Mouse (Mus musculus): ENCODE results near the gene Sik3. TPM values are rescaled to one million over a fixed set of nuclear protein-coding genes. Genes with fewer than 3 reads are reported as not detected.

The Sik3 gene
- polyA plus RNA-seq, 1 experiment from 2014 or later: 10.1 TPM

DNA sequence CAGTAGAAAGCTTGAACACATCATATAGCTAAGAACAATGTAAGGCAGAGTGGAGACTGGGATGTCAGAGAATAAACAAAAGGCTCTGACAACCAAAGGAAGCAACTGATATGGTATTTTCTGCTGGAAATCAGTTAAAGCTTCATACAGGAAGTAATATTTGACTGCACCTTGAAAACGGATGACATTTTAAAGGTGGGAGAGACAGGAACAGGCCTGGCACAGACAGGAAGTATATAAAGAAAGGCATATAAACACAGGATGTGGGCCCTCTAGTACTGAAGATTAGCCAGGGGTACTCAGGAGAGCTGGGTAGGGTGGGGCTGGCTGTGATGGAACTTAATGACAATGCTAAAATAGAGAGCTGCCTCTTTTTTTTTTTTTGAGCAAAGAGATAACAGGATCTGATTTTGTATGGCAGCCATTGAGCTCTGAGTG is 163.3 kb downstream of the Sik3 start:
- 0 out of 2 replicates have a peak, but pooled peaks cover 4% of the 10 kb centered on the region for H3K36me3 ChIP-seq (ENCODE audit: control insufficient read depth, insufficient read depth, low read length)
- H3K4me1 ChIP-seq (ENCODE audit: control insufficient read depth, insufficient read depth, low read length): peaks cover 6% of the 10 kb centered on the region; the same call in 1 of the 2 replicates
- H3K4me2 ChIP-seq: no peak overlapping the region
- no peak overlapping the region for H3K9ac ChIP-seq (ENCODE audit: low read depth, low read length)
- no peaks in the 10 kb centered on the region for H3K27me3 ChIP-seq (ENCODE audit: control insufficient read depth, insufficient read depth, low read length)
- no peak for ATAC-seq (replicated peaks; ENCODE audit: insufficient number of reproducible peaks, low FRiP score, low TSS enrichment)
- H3K4me3 ChIP-seq (ENCODE audit: low read depth, low read length): no peak overlapping the region
- no peaks in the 10 kb centered on the region for H3K9me3 ChIP-seq (replicated peaks; ENCODE audit: control insufficient read depth, low read length)
- 60% methylated on average over 1 of the region's 1 CpGs for WGBS (ENCODE audit: insufficient replicate concordance)
- H3K27ac ChIP-seq (ENCODE audit: low read depth, low read length): peak overlapping the region; percentile 24; the same call in 1 of the 2 replicates

DNA sequence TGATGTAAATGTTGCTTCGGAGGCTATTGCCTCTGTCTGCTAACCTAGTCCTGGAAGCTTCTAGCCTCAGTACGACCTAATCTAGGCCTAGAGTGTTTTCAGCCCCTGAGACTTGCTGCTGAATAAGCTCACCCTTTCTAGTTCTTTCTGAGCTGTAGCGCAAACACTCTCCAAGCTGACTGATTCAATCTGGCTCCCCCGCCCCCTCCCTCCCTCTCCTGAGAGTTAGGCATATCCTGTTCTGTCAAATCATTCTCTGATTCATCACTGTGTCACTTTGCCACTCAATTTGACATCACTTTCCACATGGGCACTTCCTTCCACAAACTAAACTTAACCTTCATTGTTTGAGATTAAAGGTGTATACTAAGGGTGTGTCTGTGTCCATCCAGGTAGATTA is 164.0 kb downstream of the Sik3 start:
- H3K4me2 ChIP-seq: no peak overlapping the region
- H3K36me3 ChIP-seq (ENCODE audit: control insufficient read depth, insufficient read depth, low read length): 0 out of 2 replicates have a peak, but pooled peaks cover 4% of the 10 kb centered on the region
- H3K27ac ChIP-seq (ENCODE audit: low read depth, low read length): peak overlapping the region; percentile 24; the same call in 1 of the 2 replicates
- no peak for ATAC-seq (replicated peaks; ENCODE audit: insufficient number of reproducible peaks, low FRiP score, low TSS enrichment)
- H3K4me3 ChIP-seq (ENCODE audit: low read depth, low read length): no peak overlapping the region
- H3K9ac ChIP-seq (ENCODE audit: low read depth, low read length): no peak overlapping the region
- WGBS (ENCODE audit: insufficient replicate concordance): 73% methylated on average over 4 of the region's 4 CpGs
- no peaks in the 10 kb centered on the region for H3K9me3 ChIP-seq (replicated peaks; ENCODE audit: control insufficient read depth, low read length)
- H3K4me1 ChIP-seq (ENCODE audit: control insufficient read depth, insufficient read depth, low read length): peaks cover 6% of the 10 kb centered on the region; the same call in 1 of the 2 replicates
- H3K27me3 ChIP-seq (ENCODE audit: control insufficient read depth, insufficient read depth, low read length): no peaks in the 10 kb centered on the region

- no peaks in the 10 kb centered on the region for H3K9me3 ChIP-seq (replicated peaks; ENCODE audit: control insufficient read depth, low read length)
- H3K4me2 ChIP-seq: no peak overlapping the region
- no peak overlapping the region for H3K9ac ChIP-seq (ENCODE audit: low read depth, low read length)
- H3K27me3 ChIP-seq (ENCODE audit: control insufficient read depth, insufficient read depth, low read length): no peaks in the 10 kb centered on the region
- no peak overlapping the region for H3K4me3 ChIP-seq (ENCODE audit: low read depth, low read length)
- peaks cover 6% of the 10 kb centered on the region; the same call in 1 of the 2 replicates for H3K4me1 ChIP-seq (ENCODE audit: control insufficient read depth, insufficient read depth, low read length)
- ATAC-seq (replicated peaks; ENCODE audit: insufficient number of reproducible peaks, low FRiP score, low TSS enrichment): no peak
- WGBS (ENCODE audit: insufficient replicate concordance): 85% methylated on average over 9 of the region's 9 CpGs
- no peak overlapping the region for H3K27ac ChIP-seq (ENCODE audit: low read depth, low read length)
- 0 out of 2 replicates have a peak, but pooled peaks cover 4% of the 10 kb centered on the region for H3K36me3 ChIP-seq (ENCODE audit: control insufficient read depth, insufficient read depth, low read length)
Measured at GRCm38 (mm10) chr9:46178595-46178994, 166.0 kb downstream of the Sik3 start.

- Histone ChIP-seq H3K27ac (ENCODE audit: low read depth, low read length) (no peak overlapping the region), H3K27me3 (ENCODE audit: control insufficient read depth, insufficient read depth, low read length) (no peaks in the 10 kb centered on the region), H3K4me3 (ENCODE audit: low read depth, low read length) (no peak overlapping the region), H3K9ac (ENCODE audit: low read depth, low read length) (no peak overlapping the region), H3K4me2 (no peak overlapping the region), H3K36me3 (ENCODE audit: control insufficient read depth, insufficient read depth, low read length) (0 out of 2 replicates have a peak, but pooled peaks cover 4% of the 10 kb centered on the region), H3K9me3 (replicated peaks; ENCODE audit: control insufficient read depth, low read length) (no peaks in the 10 kb centered on the region), H3K4me1 (ENCODE audit: control insufficient read depth, insufficient read depth, low read length) (peaks cover 5% of the 10 kb centered on the region; the same call in 1 of the 2 replicates)
- no peak for ATAC-seq (replicated peaks; ENCODE audit: insufficient number of reproducible peaks, low FRiP score, low TSS enrichment)
- WGBS (ENCODE audit: insufficient replicate concordance): 75% methylated on average over 8 of the region's 8 CpGs
Measured at GRCm38 (mm10) chr9:46181297-46181696, 168.7 kb downstream of the Sik3 start.

- no peak overlapping the region for H3K4me2 ChIP-seq
- no peak for ATAC-seq (replicated peaks; ENCODE audit: insufficient number of reproducible peaks, low FRiP score, low TSS enrichment)
- no peak overlapping the region for H3K4me3 ChIP-seq (ENCODE audit: low read depth, low read length)
- H3K9ac ChIP-seq (ENCODE audit: low read depth, low read length): no peak overlapping the region
- WGBS (ENCODE audit: insufficient replicate concordance): 61% methylated on average over 5 of the region's 5 CpGs
- H3K4me1 ChIP-seq (ENCODE audit: control insufficient read depth, insufficient read depth, low read length): peaks cover 5% of the 10 kb centered on the region; the same call in 1 of the 2 replicates
- peak overlapping the region; percentile 63; the same call in 1 of the 2 replicates for H3K27ac ChIP-seq (ENCODE audit: low read depth, low read length)
- H3K9me3 ChIP-seq (replicated peaks; ENCODE audit: control insufficient read depth, low read length): no peaks in the 10 kb centered on the region
- H3K36me3 ChIP-seq (ENCODE audit: control insufficient read depth, insufficient read depth, low read length): no peaks in the 10 kb centered on the region
- H3K27me3 ChIP-seq (ENCODE audit: control insufficient read depth, insufficient read depth, low read length): no peaks in the 10 kb centered on the region
Measured at GRCm38 (mm10) chr9:46184542-46184941, 171.9 kb downstream of the Sik3 start.

GRCm38 (mm10) chr9:46185191-46185590 is 172.6 kb downstream of the Sik3 start:
- no peak for ATAC-seq (replicated peaks; ENCODE audit: insufficient number of reproducible peaks, low FRiP score, low TSS enrichment)
- peaks cover 5% of the 10 kb centered on the region; the same call in 1 of the 2 replicates for H3K4me1 ChIP-seq (ENCODE audit: control insufficient read depth, insufficient read depth, low read length)

DNA sequence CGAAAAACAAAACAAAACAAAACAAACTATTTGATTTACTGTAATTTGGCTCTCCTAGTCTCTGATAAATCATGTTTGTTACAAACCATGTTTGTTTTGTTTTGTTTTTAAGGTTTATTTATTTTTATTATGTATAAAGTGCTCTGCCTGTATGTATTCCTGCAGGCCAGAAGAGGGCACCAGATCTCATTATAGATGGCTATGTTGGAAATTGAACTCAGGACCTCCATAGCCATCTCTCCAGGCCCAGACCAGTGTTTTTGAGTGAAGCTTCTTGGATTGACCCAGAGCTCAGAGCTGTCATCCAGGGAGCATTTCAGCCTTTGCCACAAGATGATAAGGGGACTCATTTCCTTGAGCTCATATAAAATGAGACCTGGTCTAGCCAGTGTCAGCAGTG is 173.8 kb downstream of the Sik3 start:
- Histone ChIP-seq H3K9me3 (replicated peaks; ENCODE audit: control insufficient read depth, low read length) (no peaks in the 10 kb centered on the region), H3K27ac (ENCODE audit: low read depth, low read length) (no peak overlapping the region), H3K4me1 (ENCODE audit: control insufficient read depth, insufficient read depth, low read length) (peaks cover 8% of the 10 kb centered on the region), H3K4me2 (no peak overlapping the region), H3K4me3 (ENCODE audit: low read depth, low read length) (no peak overlapping the region), H3K36me3 (ENCODE audit: control insufficient read depth, insufficient read depth, low read length) (no peaks in the 10 kb centered on the region), H3K9ac (ENCODE audit: low read depth, low read length) (no peak overlapping the region), H3K27me3 (ENCODE audit: control insufficient read depth, insufficient read depth, low read length) (no peaks in the 10 kb centered on the region)
- ATAC-seq (replicated peaks; ENCODE audit: insufficient number of reproducible peaks, low FRiP score, low TSS enrichment): no peak
- 81% methylated on average over 1 of the region's 1 CpGs for WGBS (ENCODE audit: insufficient replicate concordance)

More at GRCm38 (mm10) chr9:46185191-46185590, 172.6 kb downstream of the Sik3 start:
- H3K27me3 ChIP-seq (ENCODE audit: control insufficient read depth, insufficient read depth, low read length): no peaks in the 10 kb centered on the region
- no peaks in the 10 kb centered on the region for H3K9me3 ChIP-seq (replicated peaks; ENCODE audit: control insufficient read depth, low read length)
- no peak overlapping the region for H3K4me3 ChIP-seq (ENCODE audit: low read depth, low read length)
- 19% methylated on average over 2 of the region's 2 CpGs for WGBS (ENCODE audit: insufficient replicate concordance)
- H3K4me2 ChIP-seq: no peak overlapping the region
- no peaks in the 10 kb centered on the region for H3K36me3 ChIP-seq (ENCODE audit: control insufficient read depth, insufficient read depth, low read length)
- 0 out of 2 replicates have a peak overlapping the region, but pooled peaks have one; percentile 63 for H3K27ac ChIP-seq (ENCODE audit: low read depth, low read length)
- no peak overlapping the region for H3K9ac ChIP-seq (ENCODE audit: low read depth, low read length)

DNA sequence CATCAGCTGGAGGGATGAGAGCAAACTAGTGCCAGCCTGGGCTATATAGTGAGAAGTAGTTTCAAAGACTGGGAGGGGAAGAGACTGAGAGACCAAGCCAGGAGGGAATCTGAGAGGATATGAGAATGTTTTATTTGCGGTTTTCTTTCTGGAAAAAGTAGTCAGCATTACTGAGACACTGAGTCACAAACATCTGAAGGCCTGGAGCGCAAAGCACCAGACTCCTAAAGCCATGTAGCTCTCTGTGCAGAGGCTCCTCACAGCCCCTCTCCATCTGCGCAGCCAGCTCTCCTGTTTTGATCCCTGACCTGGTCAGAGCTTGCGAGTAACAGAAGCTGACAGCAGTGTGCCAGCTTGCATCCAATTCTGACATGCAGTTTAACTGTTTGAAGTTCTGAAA is 175.8 kb downstream of the Sik3 start:
- peaks cover 8% of the 10 kb centered on the region for H3K4me1 ChIP-seq (ENCODE audit: control insufficient read depth, insufficient read depth, low read length)
- no peak overlapping the region for H3K4me3 ChIP-seq (ENCODE audit: low read depth, low read length)
- no peaks in the 10 kb centered on the region for H3K36me3 ChIP-seq (ENCODE audit: control insufficient read depth, insufficient read depth, low read length)
- no peak overlapping the region for H3K27ac ChIP-seq (ENCODE audit: low read depth, low read length)
- no peaks in the 10 kb centered on the region for H3K27me3 ChIP-seq (ENCODE audit: control insufficient read depth, insufficient read depth, low read length)
- no peak for ATAC-seq (replicated peaks; ENCODE audit: insufficient number of reproducible peaks, low FRiP score, low TSS enrichment)
- no peaks in the 10 kb centered on the region for H3K9me3 ChIP-seq (replicated peaks; ENCODE audit: control insufficient read depth, low read length)
- H3K9ac ChIP-seq (ENCODE audit: low read depth, low read length): no peak overlapping the region
- WGBS (ENCODE audit: insufficient replicate concordance): 86% methylated on average over 4 of the region's 4 CpGs
- no peak overlapping the region for H3K4me2 ChIP-seq

GRCm38 (mm10) chr9:46188956-46189355 is 176.3 kb downstream of the Sik3 start:
- no peak overlapping the region for H3K4me2 ChIP-seq
- no peak for ATAC-seq (replicated peaks; ENCODE audit: insufficient number of reproducible peaks, low FRiP score, low TSS enrichment)
- H3K27ac ChIP-seq (ENCODE audit: low read depth, low read length): no peak overlapping the region
- WGBS (ENCODE audit: insufficient replicate concordance): 91% methylated on average over 5 of the region's 5 CpGs
- no peaks in the 10 kb centered on the region for H3K27me3 ChIP-seq (ENCODE audit: control insufficient read depth, insufficient read depth, low read length)
- H3K9me3 ChIP-seq (replicated peaks; ENCODE audit: control insufficient read depth, low read length): no peaks in the 10 kb centered on the region
- H3K4me3 ChIP-seq (ENCODE audit: low read depth, low read length): no peak overlapping the region
- no peak overlapping the region for H3K9ac ChIP-seq (ENCODE audit: low read depth, low read length)
- H3K36me3 ChIP-seq (ENCODE audit: control insufficient read depth, insufficient read depth, low read length): no peaks in the 10 kb centered on the region
- peaks cover 8% of the 10 kb centered on the region for H3K4me1 ChIP-seq (ENCODE audit: control insufficient read depth, insufficient read depth, low read length)
